Mouse (Mus musculus) hindbrain, embryonic 16.5 days (tissue): ENCODE measurements around the gene Ugt1a6a. TPM values are rescaled to one million over a fixed set of nuclear protein-coding genes. Genes with fewer than 3 reads are reported as not detected.

Source experiments
- polyA plus RNA-seq: library from polyadenylated mRNA; unstranded; fragments of >200 nt; fragmentation: Nextera tagmentation; extraction: Ambion mirVana; gene quantifications from 2 replicates; pipeline ENCODE4 v1.2.1, GENCODE M21; 2015

Gene Ugt1a6a
- polyA plus RNA-seq, 1 experiment from 2014 or later = 5.6 TPM

Other genes with a start within 250 kb of the Ugt1a6a start
- 17.8 and 20.0 TPM in 2 replicates for gene Usp40, start 126.3 kb upstream of the Ugt1a6a start, polyA plus RNA-seq
- not detected in 2 replicates for gene Ugt1a10, start 79.4 kb upstream of the Ugt1a6a start, polyA plus RNA-seq
- not detected in 2 replicates for gene Ugt1a9, start 64.0 kb upstream of the Ugt1a6a start, polyA plus RNA-seq
- gene Ugt1a8, start 47.0 kb upstream of the Ugt1a6a start, polyA plus RNA-seq = not detected in 2 replicates
- gene Ugt1a7c, start 39.7 kb upstream of the Ugt1a6a start, polyA plus RNA-seq = 1.7 and 1.9 TPM in 2 replicates
- 3.4 and 4.0 TPM in 2 replicates for gene Ugt1a6b, start 31.6 kb upstream of the Ugt1a6a start, polyA plus RNA-seq
- not detected in 2 replicates for gene Ugt1a5, start 31.2 kb downstream of the Ugt1a6a start, polyA plus RNA-seq
- 0.07 TPM in 1 of 2 replicates, not detected in the other for gene Ugt1a2, start 65.8 kb downstream of the Ugt1a6a start, polyA plus RNA-seq
- 11.6 and 12.1 TPM in 2 replicates for gene Dnajb3, start 71.0 kb downstream of the Ugt1a6a start, polyA plus RNA-seq
- gene Ugt1a1, start 77.2 kb downstream of the Ugt1a6a start, polyA plus RNA-seq = not detected in 2 replicates
- 0.45 and 0.54 TPM in 2 replicates for gene Mroh2a, start 92.2 kb downstream of the Ugt1a6a start, polyA plus RNA-seq
- 66.4 and 80.3 TPM in 2 replicates for gene Hjurp, start 142.8 kb downstream of the Ugt1a6a start, polyA plus RNA-seq
- 0.10 and 0.14 TPM in 2 replicates for gene Trpm8, start 142.9 kb downstream of the Ugt1a6a start, polyA plus RNA-seq